Mouse (Mus musculus): ENCODE measurements around the gene Dolk. TPM values are rescaled to one million over a fixed set of nuclear protein-coding genes. Genes with fewer than 3 reads are reported as not detected.
A peak's percentile ranks its signal among the peaks of the same experiment; 100 is the strongest.

Dolk gene
- 26.6 and 34.8 TPM in 2 replicates for total RNA-seq (2014; rRNA removed)
- 31.1 and 37.7 TPM in 2 replicates for polyA plus RNA-seq (2015; fragmentation: Nextera tagmentation; extraction: Ambion mirVana)

- peak within 1 kb of the TSS; percentile 90 for H3K4me2 ChIP-seq (ENCODE audit: low read depth)
- H3K27ac ChIP-seq (ENCODE audit: low read depth, low read length): peak within 1 kb of the TSS; percentile 66
- peak within 1 kb of the TSS; percentile 81 for H3K9ac ChIP-seq
- no peak for TF ChIP-seq CTCF (IDR thresholded peaks at IDR 0.05; ENCODE audit: low read depth)
- H3K9me3 ChIP-seq (ENCODE audit: low read length): no peaks in the 10 kb centered on the region
- peaks cover 12% of the 10 kb centered on the region for H3K4me1 ChIP-seq (ENCODE audit: insufficient read depth)
- peak within 1 kb of the TSS; percentile 86 for H3K4me3 ChIP-seq (ENCODE audit: low read depth, low read length)
- peaks cover 6% of the 10 kb centered on the region; the same call in 1 of the 2 replicates for H3K36me3 ChIP-seq (ENCODE audit: insufficient read depth)
- DNase-seq: peak; percentile 97
- no peaks in the 10 kb centered on the region for H3K27me3 ChIP-seq (ENCODE audit: insufficient read depth, low read length)
- peak; percentile 98 for ATAC-seq
- WGBS: 2% methylated on average over 61 of the region's 68 CpGs
Measured at GRCm38 (mm10) chr2:30286192-30287026, at the start of gene Dolk, which contains the start of gene Nup188. Dolk (minus strand) TSS chr2:30286334. Nup188 (plus strand) TSS chr2:30286397.

DNA sequence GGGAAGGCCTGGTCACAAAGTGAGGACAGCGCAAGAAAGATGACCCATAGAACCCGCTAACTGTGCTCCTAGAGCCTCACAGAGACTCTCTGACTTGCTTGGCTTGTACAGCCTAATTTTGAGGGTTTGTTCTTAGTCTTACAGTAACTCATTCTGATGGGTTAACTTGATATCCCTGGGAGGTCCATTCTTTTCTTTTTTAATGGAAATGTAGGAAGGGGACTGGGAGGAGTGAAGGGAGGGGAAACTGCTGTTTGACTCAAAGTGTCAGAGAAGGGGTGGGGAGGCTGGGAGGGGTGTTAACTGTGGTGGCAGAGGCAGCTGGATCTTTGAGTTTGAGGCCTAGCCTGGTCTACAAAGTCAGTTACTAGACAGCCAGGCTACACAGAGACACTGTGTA lies 49.2 kb upstream of the Dolk start:
- no peak for TF ChIP-seq CTCF (IDR thresholded peaks at IDR 0.05; ENCODE audit: low read depth)
- ATAC-seq (no peak), DNase-seq (no peak)
- Histone ChIP-seq H3K4me2 (ENCODE audit: low read depth) (no peak overlapping the region), H3K27ac (ENCODE audit: low read depth, low read length) (no peak overlapping the region), H3K4me3 (ENCODE audit: low read depth, low read length) (no peak overlapping the region), H3K9me3 (ENCODE audit: low read length) (no peaks in the 10 kb centered on the region), H3K4me1 (ENCODE audit: insufficient read depth) (no peaks in the 10 kb centered on the region), H3K9ac (no peak overlapping the region), H3K27me3 (ENCODE audit: insufficient read depth, low read length) (no peaks in the 10 kb centered on the region), H3K36me3 (ENCODE audit: insufficient read depth) (peaks cover 86% of the 10 kb centered on the region)
- 93% methylated on average over 2 of the region's 2 CpGs for WGBS

- H3K4me3 ChIP-seq (ENCODE audit: low read depth, low read length): no peak overlapping the region
- DNase-seq (no peak), ATAC-seq (no peak)
- no peak overlapping the region for H3K4me2 ChIP-seq (ENCODE audit: low read depth)
- no peaks in the 10 kb centered on the region for H3K27me3 ChIP-seq (ENCODE audit: insufficient read depth, low read length)
- 73% methylated on average over 3 of the region's 3 CpGs for WGBS
- H3K9me3 ChIP-seq (ENCODE audit: low read length): no peaks in the 10 kb centered on the region
- no peak overlapping the region for H3K9ac ChIP-seq
- TF ChIP-seq CTCF (IDR thresholded peaks at IDR 0.05; ENCODE audit: low read depth): no peak
- peaks cover 84% of the 10 kb centered on the region for H3K36me3 ChIP-seq (ENCODE audit: insufficient read depth)
- no peaks in the 10 kb centered on the region for H3K4me1 ChIP-seq (ENCODE audit: insufficient read depth)
- no peak overlapping the region for H3K27ac ChIP-seq (ENCODE audit: low read depth, low read length)
Measured at GRCm38 (mm10) chr2:30328791-30329190, 42.7 kb upstream of the Dolk start.

DNA sequence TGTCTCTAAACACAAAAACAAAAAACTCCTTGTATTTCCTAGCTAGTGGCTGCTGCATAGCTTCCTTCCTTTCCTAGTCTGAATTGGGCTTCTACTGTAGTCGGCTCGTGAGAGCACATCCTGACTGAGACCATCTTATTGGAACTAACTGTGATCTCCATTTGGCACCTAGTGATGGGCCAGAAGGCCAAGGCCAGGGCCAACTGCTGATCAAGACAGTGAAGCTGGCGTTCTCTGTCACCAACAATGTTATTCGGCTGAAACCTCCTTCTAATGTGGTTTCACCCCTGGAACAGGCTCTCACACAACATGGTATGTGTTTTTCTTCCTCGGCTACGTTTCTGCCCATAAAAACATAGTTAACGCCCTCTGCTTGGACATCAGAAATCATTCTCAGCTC lies 41.1 kb upstream of the Dolk start:
- Histone ChIP-seq H3K9ac (no peak overlapping the region), H3K4me1 (ENCODE audit: insufficient read depth) (no peaks in the 10 kb centered on the region), H3K4me2 (ENCODE audit: low read depth) (no peak overlapping the region), H3K9me3 (ENCODE audit: low read length) (no peaks in the 10 kb centered on the region), H3K27me3 (ENCODE audit: insufficient read depth, low read length) (no peaks in the 10 kb centered on the region), H3K36me3 (ENCODE audit: insufficient read depth) (peaks cover 84% of the 10 kb centered on the region), H3K27ac (ENCODE audit: low read depth, low read length) (no peak overlapping the region), H3K4me3 (ENCODE audit: low read depth, low read length) (no peak overlapping the region)
- no peak for TF ChIP-seq CTCF (IDR thresholded peaks at IDR 0.05; ENCODE audit: low read depth)
- DNase-seq (no peak), ATAC-seq (no peak)
- WGBS: 94% methylated on average over 7 of the region's 7 CpGs

DNA sequence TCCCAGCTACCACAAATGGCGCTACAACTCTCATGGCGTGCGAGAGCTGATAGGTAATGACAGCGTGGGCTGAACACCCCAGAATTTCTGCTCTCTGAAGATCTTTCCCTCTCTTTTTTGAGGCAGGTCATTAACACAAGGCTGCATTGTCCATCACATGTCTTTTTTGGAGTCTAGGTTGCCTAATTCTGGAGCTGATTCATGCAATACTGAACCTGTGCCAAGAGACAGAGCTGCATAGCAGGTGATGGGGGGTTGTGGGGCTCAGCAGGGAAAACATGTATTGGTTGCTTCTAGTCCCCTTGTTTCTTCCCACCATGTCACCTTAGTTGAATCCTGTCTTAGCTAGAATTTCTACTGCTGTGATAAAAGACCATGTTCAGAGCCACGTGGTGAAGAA lies 39.2 kb upstream of the Dolk start:
- H3K4me3 ChIP-seq (ENCODE audit: low read depth, low read length): no peak overlapping the region
- 95% methylated on average over 5 of the region's 5 CpGs for WGBS

GRCm38 (mm10) chr2:30323111-30323510 lies 37.0 kb upstream of the Dolk start:
- ATAC-seq: no peak
- Histone ChIP-seq H3K36me3 (ENCODE audit: insufficient read depth) (peaks cover 87% of the 10 kb centered on the region), H3K9me3 (ENCODE audit: low read length) (no peaks in the 10 kb centered on the region), H3K4me2 (ENCODE audit: low read depth) (no peak overlapping the region), H3K9ac (no peak overlapping the region), H3K4me3 (ENCODE audit: low read depth, low read length) (no peak overlapping the region), H3K4me1 (ENCODE audit: insufficient read depth) (no peaks in the 10 kb centered on the region), H3K27me3 (ENCODE audit: insufficient read depth, low read length) (no peaks in the 10 kb centered on the region), H3K27ac (ENCODE audit: low read depth, low read length) (no peak overlapping the region)
- TF ChIP-seq CTCF (IDR thresholded peaks at IDR 0.05; ENCODE audit: low read depth): no peak
- no peak for DNase-seq
- 91% methylated on average over 7 of the region's 7 CpGs for WGBS

More for the DNA sequence above, 39.2 kb upstream of the Dolk start:
- Histone ChIP-seq H3K4me1 (ENCODE audit: insufficient read depth) (no peaks in the 10 kb centered on the region), H3K9ac (no peak overlapping the region), H3K27me3 (ENCODE audit: insufficient read depth, low read length) (no peaks in the 10 kb centered on the region), H3K4me2 (ENCODE audit: low read depth) (no peak overlapping the region), H3K27ac (ENCODE audit: low read depth, low read length) (no peak overlapping the region), H3K36me3 (ENCODE audit: insufficient read depth) (peaks cover 91% of the 10 kb centered on the region), H3K9me3 (ENCODE audit: low read length) (no peaks in the 10 kb centered on the region)
- no peak for TF ChIP-seq CTCF (IDR thresholded peaks at IDR 0.05; ENCODE audit: low read depth)
- DNase-seq (no peak), ATAC-seq (no peak)

DNA sequence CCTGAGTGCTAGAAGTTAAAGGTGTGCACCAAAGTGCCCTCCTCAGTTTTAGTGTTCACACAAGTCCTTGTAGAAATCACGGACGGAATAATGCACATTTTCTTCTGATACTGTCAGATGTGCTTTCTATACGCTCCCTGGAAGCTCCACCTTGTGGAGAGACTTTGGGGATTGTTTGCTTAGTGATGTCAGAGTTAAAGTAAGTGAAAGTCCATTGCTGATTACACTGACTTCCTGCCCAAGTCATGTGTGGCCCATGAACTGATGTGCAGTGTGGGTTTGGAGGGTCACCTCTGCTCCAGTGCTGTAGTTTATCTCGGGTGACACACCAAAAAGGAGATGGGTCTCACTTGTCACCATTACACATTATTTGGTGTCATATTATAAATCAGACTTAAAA lies 33.1 kb upstream of the Dolk start:
- no peaks in the 10 kb centered on the region for H3K27me3 ChIP-seq (ENCODE audit: insufficient read depth, low read length)
- no peaks in the 10 kb centered on the region for H3K9me3 ChIP-seq (ENCODE audit: low read length)
- H3K27ac ChIP-seq (ENCODE audit: low read depth, low read length): no peak overlapping the region
- 94% methylated on average over 4 of the region's 4 CpGs for WGBS
- DNase-seq: no peak
- no peak overlapping the region for H3K4me3 ChIP-seq (ENCODE audit: low read depth, low read length)
- no peaks in the 10 kb centered on the region for H3K4me1 ChIP-seq (ENCODE audit: insufficient read depth)
- H3K4me2 ChIP-seq (ENCODE audit: low read depth): no peak overlapping the region
- H3K36me3 ChIP-seq (ENCODE audit: insufficient read depth): peaks cover 87% of the 10 kb centered on the region
- no peak overlapping the region for H3K9ac ChIP-seq
- no peak for ATAC-seq
- TF ChIP-seq CTCF (IDR thresholded peaks at IDR 0.05; ENCODE audit: low read depth): no peak
